Mouse (Mus musculus): ENCODE results near the gene Ccnjl.

The Ccnjl gene

GRCm38 (mm10) chr11:43568263-43568662 lies 39.7 kb downstream of the Ccnjl start:
- in situ Hi-C loops (cut with MboI) = no loop called here

- in situ Hi-C loops (cut with MboI) = no loop called here
Observed at GRCm38 (mm10) chr11:43569188-43569587, 40.6 kb downstream of the Ccnjl start.

GRCm38 (mm10) chr11:43569595-43569994 lies 41.0 kb downstream of the Ccnjl start:
- in situ Hi-C loops (cut with MboI) = no loop called here

- in situ Hi-C loops (cut with MboI) = no loop called here
Observed at GRCm38 (mm10) chr11:43575061-43575375, 46.4 kb downstream of the Ccnjl start.

- in situ Hi-C loops (cut with MboI) = no loop called here
Observed at GRCm38 (mm10) chr11:43575376-43576151, 47.0 kb downstream of the Ccnjl start.

- in situ Hi-C loops (cut with MboI) = no loop called here
Observed at GRCm38 (mm10) chr11:43577713-43578478, 49.3 kb downstream of the Ccnjl start.

GRCm38 (mm10) chr11:43585211-43586005 lies 56.8 kb downstream of the Ccnjl start:
- in situ Hi-C loops (cut with MboI) = no loop called here

GRCm38 (mm10) chr11:43586324-43587090 lies 57.9 kb downstream of the Ccnjl start, which contains the start of gene 4933415A04Rik:
Gene 4933415A04Rik (plus strand): TSS chr11:43587040.
- in situ Hi-C loops (cut with MboI) = no loop called here

- in situ Hi-C loops (cut with MboI) = no loop called here
Observed at GRCm38 (mm10) chr11:43589530-43590072, 61.0 kb downstream of the Ccnjl start.

GRCm38 (mm10) chr11:43601440-43601839 lies 72.9 kb downstream of the Ccnjl start, which contains the start of gene Fabp6:
Gene Fabp6 (minus strand): TSS chr11:43601540.
- in situ Hi-C loops (cut with MboI) = no loop called here

- in situ Hi-C loops (cut with MboI) = no loop called here
Observed at GRCm38 (mm10) chr11:43604207-43604606, 75.6 kb downstream of the Ccnjl start.

- in situ Hi-C loops (cut with MboI) = no loop called here
Observed at GRCm38 (mm10) chr11:43604891-43605290, 76.3 kb downstream of the Ccnjl start.

- in situ Hi-C loops (cut with MboI) = no loop called here
Observed at GRCm38 (mm10) chr11:43605859-43606258, 77.3 kb downstream of the Ccnjl start.

GRCm38 (mm10) chr11:43608440-43608839 lies 79.9 kb downstream of the Ccnjl start:
- in situ Hi-C loops (cut with MboI) = no loop called here

GRCm38 (mm10) chr11:43610006-43610661 lies 81.5 kb downstream of the Ccnjl start:
- in situ Hi-C loops (cut with MboI) = no loop called here

GRCm38 (mm10) chr11:43610662-43611033 lies 82.1 kb downstream of the Ccnjl start:
- in situ Hi-C loops (cut with MboI) = no loop called here

GRCm38 (mm10) chr11:43612834-43613488 lies 84.4 kb downstream of the Ccnjl start:
- in situ Hi-C loops (cut with MboI) = no loop called here

GRCm38 (mm10) chr11:43617924-43618323 lies 89.3 kb downstream of the Ccnjl start:
- in situ Hi-C loops (cut with MboI) = no loop called here

GRCm38 (mm10) chr11:43618403-43618802 lies 89.8 kb downstream of the Ccnjl start:
- in situ Hi-C loops (cut with MboI) = no loop called here

- in situ Hi-C loops (cut with MboI) = no loop called here
Observed at GRCm38 (mm10) chr11:43621769-43622168, 93.2 kb downstream of the Ccnjl start.
